Mouse (Mus musculus) kidney, postnatal 25 days (tissue): ENCODE measurements around the gene Gm9733.
"Not testable (repeated sequence)": the region's sequence is repeated elsewhere in the genome, so short reads cannot be mapped to it uniquely, and the experiment has no call there.

Source experiments
- DNase-seq, 2 experiments: peaks; one replicate each; pipeline ENCODE4 v3.0.0; 2021; ENCODE audit warnings: mixed read lengths in 2 of 2

Gene Gm9733

DNA sequence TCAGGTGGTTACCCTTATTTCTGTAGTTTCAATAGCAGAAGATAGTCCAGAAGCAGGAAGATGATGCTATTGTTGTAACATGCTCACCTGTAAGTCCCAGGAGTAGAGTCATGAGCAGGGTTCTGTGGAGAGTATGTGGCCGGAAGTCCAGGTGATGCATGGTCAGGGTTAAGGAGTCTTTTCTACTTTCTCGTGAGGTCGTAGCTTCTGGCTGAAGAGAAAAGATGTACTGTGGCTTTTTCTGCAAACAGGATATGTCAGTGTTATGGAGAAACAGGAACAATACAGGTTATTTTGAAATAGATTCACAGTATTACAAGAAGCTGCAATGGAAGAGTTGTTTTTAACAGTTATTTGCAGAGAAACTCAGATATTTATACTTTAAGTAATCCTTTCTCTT, at the start of gene Gm9733:
Gm9733 (minus strand) TSS at position 240 of the 400 bp plus-strand sequence.
- DNase-seq = no peak

DNA sequence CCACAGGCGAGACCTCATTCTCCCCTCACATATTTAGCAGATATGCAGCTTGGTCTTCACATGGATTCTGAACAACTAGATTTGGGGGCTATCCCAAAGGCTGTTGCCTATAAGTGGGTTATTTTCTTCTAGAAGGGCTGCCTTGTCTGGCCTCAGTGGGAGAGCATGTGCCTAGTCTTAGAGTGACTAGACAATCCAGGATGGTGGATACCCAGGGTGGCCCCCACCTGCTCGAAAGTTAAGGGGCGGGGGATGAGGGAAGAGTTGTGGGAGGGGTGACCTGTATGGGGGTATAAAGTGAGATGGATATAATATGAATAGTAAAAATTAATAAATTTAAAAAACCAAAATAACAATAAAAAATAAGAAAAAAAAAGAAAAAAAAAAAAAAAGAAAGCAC, 23.6 kb upstream of the Gm9733 start:
- not testable (repeated sequence) for DNase-seq

DNA sequence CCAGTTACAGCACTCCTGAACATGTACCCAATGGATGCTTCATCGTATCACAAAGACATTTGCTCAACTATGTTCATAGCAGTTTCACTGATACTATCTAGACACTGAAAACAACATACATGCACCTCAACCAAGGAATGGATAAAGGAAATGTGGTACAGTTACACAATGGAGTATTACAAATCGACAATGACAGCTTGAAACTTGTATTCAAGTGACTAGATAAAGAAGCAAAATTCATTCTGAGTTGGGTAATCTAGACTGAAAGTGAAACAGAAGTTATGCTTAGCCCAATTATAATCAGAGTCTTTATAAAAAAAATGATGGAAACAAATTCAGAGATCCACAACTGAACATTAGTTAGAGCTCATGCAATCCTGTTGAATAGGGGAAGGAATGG, 18.2 kb upstream of the Gm9733 start:
- DNase-seq = not testable (repeated sequence)

DNA sequence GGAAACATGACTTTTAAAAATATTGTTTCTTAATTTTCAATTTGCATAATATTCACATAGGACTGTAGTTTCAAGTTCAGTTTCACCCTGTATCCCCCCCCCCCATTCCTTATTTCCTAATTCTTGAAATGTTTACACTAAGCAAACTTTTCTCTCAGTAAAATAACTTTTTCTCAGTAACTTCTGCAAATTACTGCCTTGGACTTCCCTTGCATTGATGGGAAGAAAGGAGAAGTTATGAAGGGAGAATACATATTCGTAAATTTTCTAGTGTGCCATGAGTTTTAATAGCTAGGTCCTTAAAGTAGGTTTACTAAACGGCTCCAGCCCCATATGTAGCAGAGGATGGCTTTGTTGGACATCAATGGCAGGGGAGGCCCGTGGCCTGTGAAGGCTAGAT, 13.5 kb upstream of the Gm9733 start:
- DNase-seq = not testable (repeated sequence)

DNA sequence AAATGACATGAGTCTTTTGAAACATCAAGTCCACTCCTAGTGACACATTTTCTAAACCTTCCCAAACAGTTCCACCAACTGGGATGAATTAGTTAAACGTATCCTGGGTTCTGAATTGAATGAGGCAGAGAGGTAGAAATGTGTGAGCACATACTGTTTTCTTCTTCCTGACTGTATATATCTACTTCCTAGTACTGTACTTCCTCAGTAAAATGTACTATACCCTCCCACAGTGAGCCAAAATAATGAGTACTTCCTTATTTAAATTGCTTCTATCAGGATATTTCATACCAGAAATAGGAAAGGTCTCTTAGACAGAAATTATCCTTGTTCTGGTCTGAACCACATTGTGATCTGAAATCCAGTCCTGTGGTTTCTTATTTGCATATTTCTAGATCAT, 8.2 kb upstream of the Gm9733 start:
- DNase-seq = no peak

DNA sequence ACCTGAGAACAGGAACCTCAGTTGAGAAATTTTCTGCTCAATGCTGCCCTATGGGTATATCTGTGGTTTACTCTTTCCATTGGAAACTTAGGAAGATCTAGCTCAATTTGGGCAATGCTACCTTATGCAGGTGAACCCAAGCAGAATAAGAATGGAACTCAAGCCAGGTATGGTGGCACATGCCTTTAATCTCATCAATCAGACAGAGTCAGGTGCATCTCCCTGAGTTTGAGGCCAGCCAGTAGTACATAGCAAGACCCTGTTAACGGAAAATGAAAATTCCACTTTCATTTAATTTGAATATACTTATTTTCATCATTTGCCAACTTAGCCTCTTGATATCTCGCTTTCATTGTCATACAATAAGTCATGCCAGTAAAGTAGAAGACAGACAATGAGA, 2.1 kb upstream of the Gm9733 start:
- no peak for DNase-seq

DNA sequence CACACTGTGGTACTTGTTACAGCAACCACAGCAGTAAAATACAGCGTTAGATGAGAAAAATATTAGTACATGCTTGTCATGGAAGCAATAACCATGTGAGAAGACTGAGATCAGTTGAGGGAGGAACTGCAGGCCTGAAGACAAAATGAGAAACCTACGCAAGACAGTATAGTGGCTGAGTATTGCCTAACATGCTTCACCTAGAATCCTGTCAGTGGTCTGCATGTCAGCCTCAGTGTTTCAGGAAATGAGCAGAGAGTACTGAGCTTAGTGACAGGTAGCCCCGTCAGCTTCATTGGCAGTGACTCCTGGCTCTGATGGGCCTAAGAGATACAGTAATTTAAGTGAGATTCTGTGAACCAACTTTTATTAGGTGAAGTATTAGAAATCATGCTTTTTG, 557 bp downstream of the Gm9733 start:
- no peak for DNase-seq

DNA sequence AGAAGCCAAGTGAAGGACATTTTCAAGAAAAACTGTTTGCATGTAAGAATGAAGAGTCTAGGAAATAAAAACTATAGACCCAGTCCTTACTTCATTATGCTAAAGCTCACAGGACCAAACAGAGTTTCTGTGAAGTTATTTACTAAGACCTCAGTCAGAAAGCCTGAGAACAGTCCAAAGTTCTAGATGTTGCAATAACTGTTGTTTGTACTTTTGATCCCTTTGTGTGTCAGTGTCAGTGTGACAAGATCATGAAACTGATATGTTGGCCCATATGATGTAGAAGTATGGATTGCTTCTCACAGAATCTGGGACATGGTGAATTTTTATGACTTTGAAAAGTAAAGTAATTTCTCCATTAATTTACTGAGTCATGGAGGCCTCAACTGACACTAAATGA, 2.6 kb downstream of the Gm9733 start:
- no peak for DNase-seq

DNA sequence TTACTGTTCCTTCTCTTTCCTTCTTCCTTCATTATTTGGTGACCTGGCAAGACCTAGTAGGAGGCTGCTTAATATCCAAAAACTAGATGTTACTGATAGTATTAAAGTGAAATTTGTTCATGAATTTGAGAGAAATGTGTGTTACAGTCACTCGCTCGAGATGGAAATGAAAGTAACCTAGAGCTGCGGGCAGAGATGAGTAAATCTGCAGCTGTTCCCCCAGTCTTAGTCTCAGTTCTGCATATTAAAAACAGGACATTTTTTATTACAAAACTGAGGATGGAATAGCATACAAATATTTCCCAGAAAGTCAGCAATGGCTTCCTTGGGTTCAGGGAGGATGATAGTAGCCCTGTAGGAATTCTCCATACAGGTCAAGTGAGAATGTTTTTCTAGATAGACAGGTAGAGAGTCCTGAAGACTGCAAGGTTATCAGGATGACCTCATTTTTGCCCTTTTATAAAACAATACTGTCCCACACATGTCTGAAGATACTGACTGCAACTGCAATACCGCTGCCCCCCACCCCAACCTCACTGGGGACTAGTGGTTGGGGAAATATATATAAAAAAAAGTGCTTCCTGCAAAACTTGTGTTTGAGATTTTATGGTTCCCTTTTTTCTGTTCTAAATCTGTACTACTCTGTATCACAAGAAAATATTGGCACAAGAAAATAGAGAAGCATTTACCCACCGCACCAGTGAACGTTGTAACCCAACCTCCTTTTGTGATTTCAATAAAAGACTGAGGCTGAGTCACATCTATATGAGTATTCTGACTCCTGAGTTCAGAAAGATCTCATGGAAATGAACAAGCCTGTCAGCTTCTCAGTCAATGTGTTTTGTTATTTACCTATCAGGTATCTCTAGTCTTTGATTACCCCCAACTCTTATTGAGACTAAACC, 47.4 kb downstream of the Gm9733 start:
- no peak for DNase-seq

DNA sequence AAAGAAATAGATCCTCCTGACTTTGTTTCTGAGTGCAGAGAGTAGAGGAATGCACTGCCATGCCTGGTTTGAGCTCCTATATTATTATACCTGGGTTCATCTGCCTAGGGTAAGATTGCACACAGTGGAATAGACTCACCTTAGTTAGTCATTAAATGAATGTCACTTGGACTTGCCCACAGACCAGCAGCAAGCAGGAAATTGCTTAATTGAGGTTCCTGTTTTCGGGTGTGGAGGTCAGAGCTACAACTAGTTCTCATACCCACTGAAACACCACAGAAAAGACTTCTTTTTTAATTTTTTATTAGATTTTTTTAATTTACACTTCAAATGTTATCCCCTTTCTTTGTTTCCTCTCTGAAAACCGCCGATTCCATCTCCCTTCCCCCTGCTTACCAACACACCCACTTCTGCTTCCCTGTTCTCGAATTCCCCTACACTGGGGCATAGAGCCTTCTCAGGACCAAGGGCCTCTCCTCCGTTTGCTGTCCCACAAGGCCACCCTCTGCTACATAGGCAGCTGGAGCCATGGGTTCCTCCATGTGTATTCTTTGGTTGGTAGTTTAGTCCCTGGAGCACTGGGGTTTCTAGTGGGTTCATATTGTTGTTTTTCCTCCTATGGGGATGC, 56.1 kb downstream of the Gm9733 start:
- DNase-seq = no peak

DNA sequence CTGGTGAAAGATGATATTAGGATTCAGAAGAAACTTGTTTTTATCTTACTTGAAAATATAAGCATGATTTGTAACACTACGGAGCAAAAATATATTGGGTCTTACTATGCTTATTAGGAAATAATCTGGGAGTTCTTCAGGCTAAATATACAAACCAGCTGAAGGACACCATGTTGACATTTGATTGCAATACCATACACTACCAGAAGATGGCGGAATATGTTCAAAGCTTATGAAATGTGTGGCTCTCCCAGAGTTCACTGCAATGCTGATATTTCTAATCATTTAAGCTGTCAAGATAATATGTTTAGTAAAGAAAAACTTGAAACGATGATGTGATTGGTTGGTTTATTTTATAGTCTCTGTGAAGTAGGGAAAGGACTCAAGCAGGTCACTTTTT, 67.7 kb downstream of the Gm9733 start:
- DNase-seq = no peak

DNA sequence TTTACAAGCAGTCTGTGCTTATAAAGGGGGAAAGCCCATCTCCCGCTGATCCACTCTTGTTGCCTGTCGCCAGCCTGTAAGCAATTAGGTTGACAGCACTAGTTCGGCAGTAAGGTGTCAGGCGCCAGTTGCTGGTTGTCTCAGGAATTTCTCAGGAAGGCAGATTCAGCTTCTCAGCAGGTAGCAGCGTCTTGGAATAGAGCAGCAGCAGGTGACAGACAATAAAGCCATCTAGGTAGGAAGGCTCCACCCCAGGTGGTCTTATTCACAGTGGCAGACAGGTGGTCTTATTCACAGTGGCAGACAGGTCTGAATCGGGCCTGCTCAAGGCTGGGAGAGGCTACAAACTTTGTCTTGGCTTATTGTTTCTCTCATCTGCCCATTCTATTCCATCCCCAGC, 76.4 kb downstream of the Gm9733 start:
- no peak for DNase-seq
